Mouse (Mus musculus): ENCODE measurements around the gene Rasa4.
"Not testable (repeated sequence)": the region's sequence is repeated elsewhere in the genome, so short reads cannot be mapped to it uniquely, and the experiment has no call there.

Gene Rasa4

GRCm38 (mm10) chr5:136109042-136109441, 25.3 kb downstream of the Rasa4 start:
- DNase-seq (ENCODE audit: low read depth, low spot score) = no peak

DNA sequence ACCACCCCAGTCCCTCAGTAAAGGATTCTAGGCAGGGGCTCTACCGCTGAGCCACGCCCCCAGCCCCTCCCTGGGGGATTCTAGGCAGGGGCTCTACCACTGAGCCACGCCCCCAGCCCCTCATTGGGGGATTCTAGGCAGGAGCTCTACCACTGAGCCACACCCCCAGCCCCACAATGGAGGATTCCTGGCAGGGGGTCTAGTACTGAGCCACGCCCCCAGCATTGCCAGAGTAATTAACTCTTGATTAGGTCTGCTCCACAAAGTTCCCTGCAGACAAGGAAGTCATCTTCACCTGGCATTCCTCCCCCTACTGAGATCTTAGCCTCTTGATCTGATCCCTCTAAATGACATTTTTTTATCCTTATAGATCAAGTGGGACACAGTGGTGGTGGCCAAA, 29.8 kb downstream of the Rasa4 start:
- not testable (repeated sequence) for DNase-seq (ENCODE audit: low read depth, low spot score)

DNA sequence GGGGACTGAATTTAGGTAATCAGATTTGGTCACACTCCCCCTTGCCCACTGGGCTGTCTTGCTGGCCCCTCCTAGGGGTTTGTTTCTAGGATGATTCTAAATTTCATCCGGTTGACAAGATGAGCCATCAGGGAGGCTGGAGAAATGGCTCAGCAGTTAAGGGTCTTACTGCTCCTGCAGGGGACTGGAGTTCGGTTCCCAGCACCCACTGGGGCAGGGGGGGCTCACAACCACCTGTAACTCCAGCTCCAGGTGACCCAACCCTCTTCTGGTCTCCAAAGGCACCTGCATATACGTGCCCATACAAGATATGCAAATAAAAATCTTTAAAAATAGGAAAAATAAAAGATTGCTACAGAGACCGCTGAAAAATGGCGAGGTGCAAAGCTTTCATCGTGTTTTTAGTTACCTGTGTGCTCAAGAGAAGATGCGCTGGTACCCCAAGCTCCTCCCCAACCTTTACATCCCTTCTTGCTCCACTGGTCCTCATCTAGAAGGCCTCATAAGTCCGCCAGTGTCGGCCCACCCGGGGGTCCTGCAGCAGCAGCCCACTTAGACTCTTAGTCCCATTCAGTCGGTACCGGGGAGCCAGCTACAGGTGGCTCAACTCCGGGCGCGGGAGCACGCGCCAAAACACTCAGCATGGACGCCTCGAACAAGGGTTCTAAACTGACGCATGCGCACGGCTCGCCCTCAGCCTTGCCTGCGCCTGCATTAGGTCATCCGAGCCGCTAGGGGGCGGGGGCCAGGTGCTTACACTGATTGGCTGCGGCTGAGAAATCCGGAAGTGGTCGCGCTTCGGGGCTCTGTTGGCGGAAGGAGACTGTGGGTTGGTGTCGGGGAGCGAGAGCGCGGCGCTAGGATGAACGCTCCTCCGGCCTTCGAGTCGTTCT, 32.4 kb downstream of the Rasa4 start, which contains the start of gene Polr2j:
Polr2j (plus strand) TSS at position 741 of the 893 bp plus-strand sequence.
- peak; percentile 90 for DNase-seq (ENCODE audit: low read depth, low spot score)

- DNase-seq (ENCODE audit: low read depth, low spot score) = no peak
Measured at GRCm38 (mm10) chr5:136116784-136117112, 33.0 kb downstream of the Rasa4 start.

DNA sequence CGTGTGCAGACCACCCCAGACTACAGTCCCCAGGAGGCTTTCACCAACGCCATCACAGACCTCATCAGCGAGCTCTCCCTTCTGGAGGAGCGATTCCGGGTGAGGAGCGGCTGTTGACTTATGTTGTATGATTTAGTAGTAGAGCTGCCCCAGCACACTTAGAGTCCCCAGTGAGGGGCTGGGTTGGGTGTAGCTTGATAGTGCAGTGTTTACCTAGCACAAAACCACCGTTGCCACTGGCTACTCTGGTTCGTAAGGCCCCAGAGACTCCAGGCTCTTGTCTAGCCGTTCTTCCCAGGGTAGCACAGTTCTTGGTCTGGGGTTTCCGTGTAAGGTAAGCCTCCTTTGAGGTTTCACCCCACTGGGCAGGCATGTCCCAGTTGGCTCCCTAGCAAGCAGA, 38.4 kb downstream of the Rasa4 start:
- DNase-seq (ENCODE audit: low read depth, low spot score) = no peak

DNA sequence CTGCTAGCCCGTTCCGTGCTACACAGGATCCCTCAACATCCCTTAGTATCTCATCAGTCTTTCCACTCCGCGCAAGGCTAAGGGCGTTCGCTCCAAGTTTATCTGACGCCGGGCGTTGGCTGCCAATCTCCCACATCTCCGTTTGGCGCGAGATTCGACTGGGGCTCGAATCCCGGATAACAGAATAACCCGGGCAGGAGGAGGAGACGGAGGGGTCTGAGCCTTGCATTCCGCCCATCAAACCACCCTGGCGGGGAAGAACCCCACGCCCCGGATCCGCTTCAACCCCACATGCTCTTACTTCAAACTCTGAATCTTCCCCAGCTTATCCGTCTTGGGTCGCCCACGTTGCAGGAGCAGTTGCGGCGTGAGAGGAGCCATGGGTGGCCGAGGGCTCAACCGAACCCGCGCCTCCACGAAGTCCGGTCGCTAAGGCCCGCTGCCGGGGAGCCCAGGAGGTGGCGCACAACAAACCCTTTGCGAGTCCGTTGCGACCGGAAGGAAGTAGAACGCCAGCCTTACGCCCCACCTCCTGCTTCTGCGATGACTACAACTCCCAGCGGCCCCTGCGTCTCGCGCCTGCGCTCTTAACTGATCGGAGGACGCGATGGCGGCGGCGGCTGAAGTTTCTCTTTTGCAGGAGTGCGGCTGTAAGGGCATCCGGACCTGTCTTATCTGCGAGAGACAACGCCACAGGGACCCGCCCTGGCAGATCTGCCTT, 52.0 kb downstream of the Rasa4 start, which contains the start of the genes Lrwd1 and Alkbh4:
Lrwd1 (minus strand) TSS at position 504 of the 721 bp plus-strand sequence.
Alkbh4 (plus strand) TSS at position 576 of the 721 bp plus-strand sequence.
- DNase-seq (ENCODE audit: low read depth, low spot score) = peak; percentile 88

GRCm38 (mm10) chr5:136136292-136136990, 52.7 kb downstream of the Rasa4 start:
- no peak for DNase-seq (ENCODE audit: low read depth, low spot score)

DNA sequence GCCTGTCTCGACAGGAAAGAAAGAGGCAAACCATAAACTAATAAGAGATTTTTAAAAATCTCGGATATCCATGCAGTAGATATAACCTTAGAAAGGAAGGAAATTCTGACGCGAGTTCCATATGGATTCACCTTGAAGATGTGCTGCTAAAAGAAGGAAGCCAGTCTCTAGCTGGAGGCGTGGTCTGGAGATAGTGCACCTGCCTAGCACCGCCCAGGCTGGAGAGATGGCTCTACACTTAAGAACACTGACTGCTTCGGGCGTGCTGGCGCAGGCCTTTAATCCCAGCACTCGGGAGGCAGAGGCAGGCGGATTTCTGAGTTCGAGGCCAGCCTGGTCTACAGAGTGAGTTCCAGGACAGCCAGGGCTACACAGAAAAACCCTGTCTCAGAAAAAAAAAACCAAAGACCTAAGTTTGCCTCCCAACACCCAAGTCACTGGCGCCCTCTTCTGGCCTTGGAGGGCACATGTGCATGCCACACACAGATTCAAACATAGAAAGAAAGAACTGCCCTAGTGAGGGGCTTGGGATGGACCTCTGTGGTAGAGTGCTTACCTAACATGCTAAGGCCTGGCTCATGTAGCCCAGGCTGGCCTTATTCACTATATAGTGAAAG, 54.0 kb downstream of the Rasa4 start:
- no peak for DNase-seq (ENCODE audit: low read depth, low spot score)

DNA sequence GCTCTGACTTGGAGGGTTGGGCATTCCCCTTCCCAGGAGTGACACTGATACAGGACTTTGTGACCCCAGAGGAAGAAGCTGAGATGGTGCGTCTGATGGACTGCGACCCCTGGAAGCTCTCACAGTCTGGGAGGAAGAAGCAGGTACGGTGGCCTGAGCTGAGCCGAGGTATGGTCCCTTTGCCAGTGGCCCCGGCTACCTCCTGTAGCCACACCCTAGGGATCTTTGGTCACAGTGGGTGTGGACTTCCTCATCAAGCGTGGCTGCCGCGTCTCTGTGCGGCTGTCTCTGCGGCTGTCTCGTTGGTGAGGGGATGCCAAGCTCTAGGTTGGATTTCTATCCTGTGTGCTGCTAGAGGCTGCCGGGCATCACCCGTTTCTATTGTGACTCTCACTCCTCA, 55.7 kb downstream of the Rasa4 start:
- no peak for DNase-seq (ENCODE audit: low read depth, low spot score)

- DNase-seq (ENCODE audit: low read depth, low spot score) = no peak
Measured at GRCm38 (mm10) chr5:136140057-136140482, 56.4 kb downstream of the Rasa4 start.

DNA sequence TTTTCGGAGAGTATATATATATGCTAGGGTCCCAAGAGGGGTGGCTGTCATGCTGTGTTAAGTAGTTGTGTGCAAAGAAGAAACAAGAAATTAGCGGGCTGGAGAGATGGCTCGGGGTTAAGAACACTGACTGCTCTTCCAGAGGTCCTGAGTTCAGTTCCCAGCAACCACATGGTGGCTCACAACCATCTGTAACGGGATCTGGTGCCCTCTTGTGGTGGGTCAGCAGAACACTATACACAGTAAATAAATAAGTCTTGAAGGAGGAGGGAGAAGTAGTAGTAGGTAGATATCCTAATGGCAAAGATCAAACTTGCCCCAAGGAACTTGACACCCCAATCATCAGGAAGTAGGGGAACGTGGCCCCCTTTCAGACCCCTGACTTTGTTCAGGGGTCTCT, 59.0 kb downstream of the Rasa4 start:
- no peak for DNase-seq (ENCODE audit: low read depth, low spot score)

DNA sequence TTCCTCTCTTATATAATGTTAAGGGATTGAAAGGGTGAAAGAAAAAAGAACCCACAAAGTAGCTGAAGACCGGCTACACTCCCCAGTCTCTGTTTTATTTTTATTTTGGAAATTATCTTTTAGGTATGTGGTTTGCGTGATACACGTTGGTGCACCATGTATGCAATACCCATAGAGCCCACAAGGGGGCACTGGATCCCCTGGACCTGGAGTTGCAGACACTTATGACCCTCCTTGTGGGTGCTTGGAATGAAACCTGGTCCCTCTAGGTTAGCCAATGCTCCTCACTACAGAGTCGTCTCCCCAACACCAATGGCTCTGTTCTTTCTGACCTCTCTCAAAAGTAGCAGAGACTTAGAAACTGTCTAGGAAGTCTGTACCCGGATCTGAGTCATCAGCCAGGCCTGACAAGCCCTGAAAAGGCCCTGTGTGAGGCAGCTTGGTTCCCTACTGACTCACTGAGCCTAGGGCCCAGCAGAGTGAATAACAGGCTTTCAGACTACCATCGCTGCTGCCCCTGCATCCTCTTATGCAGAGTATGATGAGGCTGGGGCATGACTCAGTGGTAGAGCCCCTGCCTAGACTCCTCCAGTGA, 59.5 kb downstream of the Rasa4 start:
- DNase-seq (ENCODE audit: low read depth, low spot score) = no peak

DNA sequence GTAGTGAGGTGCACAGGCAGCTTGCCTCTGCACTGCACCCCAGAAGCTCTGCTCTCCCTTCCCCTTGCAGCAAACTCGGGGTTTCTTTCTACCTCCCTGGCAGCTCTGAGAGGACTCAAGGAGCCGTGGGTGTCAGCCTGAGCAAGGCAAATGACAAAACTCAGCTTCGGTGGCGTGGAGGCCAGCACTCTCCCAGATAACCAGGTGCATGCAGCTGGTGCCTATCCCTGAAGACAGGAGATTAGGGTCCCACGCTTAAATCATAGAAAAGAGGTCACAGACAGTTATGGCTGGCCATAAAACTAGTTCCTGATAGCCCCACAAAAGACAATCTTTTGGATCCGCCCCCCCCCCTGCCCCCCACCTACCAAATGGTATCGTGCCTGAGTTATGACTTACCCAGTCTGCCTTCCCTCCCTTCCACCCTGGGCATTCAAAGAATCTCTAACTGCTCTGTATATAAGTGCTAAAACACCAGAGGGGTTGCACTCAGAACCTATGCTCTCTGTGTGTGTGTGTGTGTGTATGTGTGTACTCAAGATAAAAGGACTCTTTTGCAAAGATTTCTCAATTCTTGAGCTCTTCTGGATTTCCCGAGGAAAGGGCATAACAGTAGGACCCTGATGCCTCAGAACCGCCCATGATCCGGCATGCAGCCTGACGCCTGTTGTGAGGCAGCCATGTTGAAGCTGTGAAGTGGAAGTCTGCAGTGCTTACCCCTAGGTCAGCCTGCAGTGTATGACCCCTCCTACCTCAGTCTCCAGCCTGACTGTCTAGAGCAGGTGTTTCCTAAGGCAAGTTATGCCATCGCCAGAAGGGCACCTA, 61.1 kb downstream of the Rasa4 start:
- DNase-seq (ENCODE audit: low read depth, low spot score) = no peak

DNA sequence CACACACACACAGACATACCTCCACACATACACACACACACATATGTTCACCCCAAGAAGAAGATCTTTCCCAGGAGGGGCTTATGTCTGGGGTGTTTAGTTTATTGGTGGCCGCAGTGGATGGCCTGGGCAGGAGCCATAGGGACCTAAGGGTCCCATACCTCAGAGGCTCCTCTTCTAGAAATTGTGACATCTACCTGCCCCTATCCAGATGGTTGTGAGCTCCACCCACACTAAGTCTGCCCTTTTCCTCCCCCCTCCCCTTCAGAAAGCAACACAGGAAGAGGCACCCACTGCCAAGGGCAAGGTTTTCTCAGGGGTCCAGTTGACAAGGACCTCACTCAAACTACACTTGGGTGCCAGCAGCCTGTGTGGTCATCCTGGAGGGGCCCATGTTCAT, 63.2 kb downstream of the Rasa4 start:
- no peak for DNase-seq (ENCODE audit: low read depth, low spot score)

GRCm38 (mm10) chr5:136147704-136148103, 64.0 kb downstream of the Rasa4 start:
- DNase-seq (ENCODE audit: low read depth, low spot score) = no peak

DNA sequence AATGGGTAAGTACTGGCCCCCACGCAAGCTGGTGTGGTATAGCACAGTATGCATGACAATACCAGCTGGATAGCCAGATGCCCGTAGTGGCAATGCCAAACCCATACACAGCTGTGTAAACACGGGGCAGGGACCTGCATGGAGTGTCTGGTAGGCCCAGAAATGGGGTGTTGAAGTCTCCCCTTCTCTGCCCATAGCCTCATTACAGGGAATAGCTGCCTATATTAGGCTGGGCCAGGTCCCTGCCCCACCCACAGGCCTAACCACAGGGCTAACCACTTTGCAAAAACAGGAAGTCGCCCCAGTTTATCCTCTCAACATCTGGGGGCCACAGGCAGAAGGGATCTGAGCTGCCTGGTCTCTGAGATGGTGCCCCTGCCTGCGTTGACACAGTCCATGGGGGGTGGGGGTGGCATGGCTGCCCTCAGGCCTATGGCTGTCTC, 65.4 kb downstream of the Rasa4 start:
- DNase-seq (ENCODE audit: low read depth, low spot score) = not testable (repeated sequence)

GRCm38 (mm10) chr5:136152365-136152764, 68.6 kb downstream of the Rasa4 start:
- DNase-seq (ENCODE audit: low read depth, low spot score) = no peak

- DNase-seq (ENCODE audit: low read depth, low spot score) = no peak
Measured at GRCm38 (mm10) chr5:136155399-136155798, 71.7 kb downstream of the Rasa4 start.

GRCm38 (mm10) chr5:136160084-136160483, 76.4 kb downstream of the Rasa4 start:
- DNase-seq (ENCODE audit: low read depth, low spot score) = not testable (repeated sequence)

Measured in brain, embryonic 18.5 days (tissue).